In the genomic region with DNA sequence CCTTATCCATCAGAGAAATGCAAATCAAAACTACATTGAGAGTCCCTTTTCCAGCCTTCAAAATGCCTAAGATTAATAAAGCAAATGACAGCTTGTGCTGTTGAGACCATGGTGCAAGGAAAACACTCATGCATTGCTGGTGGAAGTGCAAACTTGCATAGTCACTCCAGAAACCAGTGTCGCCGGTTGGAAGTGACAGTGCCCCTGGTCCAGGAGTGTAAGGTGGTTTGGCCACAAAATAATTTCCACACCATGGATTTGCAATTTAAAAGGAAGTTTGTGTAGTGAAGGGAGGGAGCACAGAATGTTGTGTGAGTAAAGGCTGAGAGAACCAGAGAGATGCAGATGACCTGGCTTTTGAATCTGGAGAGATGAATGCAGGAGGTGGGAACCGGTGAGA, we compare ENCODE assay signal across 15 mouse cellular contexts.
"Had no signal": no experiment of that assay in that cellular context is flagged by ENCODE, and none has a peak within 500 bp of the region (broad histone marks: within the 10 kb centered on the region; RNA-seq: fewer than 3 reads in every experiment).

No protein-coding gene starts in this region.

- ATAC-seq: hindbrain, postnatal 0 days; intestine, embryonic 16.5 days; liver, embryonic 12.5 days had no signal

- DNase-seq: gastrocnemius, postnatal 14 days; gastrocnemius, postnatal 36 days; heart, adult 18-20 months; heart, postnatal 10 days; heart, postnatal 4 days; kidney, adult 11 months; kidney, adult 2 months; kidney, adult 9 months; kidney, postnatal 14 days; kidney, postnatal 36 days; layer of hippocampus, adult 9-11 months; liver had no signal
